Mouse (Mus musculus): ENCODE results near the gene Mei1.

Mei1 gene

DNA sequence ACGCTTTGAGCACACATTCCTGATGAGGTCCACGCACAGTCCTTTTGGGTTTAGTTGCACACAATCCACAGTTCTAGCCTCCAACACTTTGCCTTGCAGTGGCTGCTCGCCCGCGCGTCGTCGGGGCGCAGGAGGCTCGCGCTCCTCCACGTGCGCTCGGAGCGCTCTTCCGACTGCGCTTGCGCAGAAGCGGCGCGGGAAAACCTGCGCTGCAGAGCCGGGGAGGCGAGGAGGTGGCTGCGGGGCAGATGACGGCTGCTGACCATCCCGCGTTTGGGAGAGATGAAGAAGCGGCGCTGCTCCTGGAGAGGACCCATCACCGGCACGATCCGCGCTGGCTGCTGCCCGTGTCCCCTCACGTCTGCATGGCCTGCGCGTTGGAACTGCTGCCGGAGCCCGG lies at the start of gene Mei1:
Gene Mei1, plus strand, starts transcription at position 99 of the 400 bp plus-strand sequence.
- in situ Hi-C loops (cut with MboI; ENCODE audit: low pct_unique_long_range_greater_than_20kb in 1 of 2, low sequenced_read_pairs in 2 of 2, unreplicated experiment in 1 of 2), result loop anchor here (5.0 to 10.0 kb wide), 4 partner anchors 45 to 155 kb away; partner anchors contain the start of genes Shisa8 (in 1 of the 2) and Tnfrsf13c (in 1 of the 2)

DNA sequence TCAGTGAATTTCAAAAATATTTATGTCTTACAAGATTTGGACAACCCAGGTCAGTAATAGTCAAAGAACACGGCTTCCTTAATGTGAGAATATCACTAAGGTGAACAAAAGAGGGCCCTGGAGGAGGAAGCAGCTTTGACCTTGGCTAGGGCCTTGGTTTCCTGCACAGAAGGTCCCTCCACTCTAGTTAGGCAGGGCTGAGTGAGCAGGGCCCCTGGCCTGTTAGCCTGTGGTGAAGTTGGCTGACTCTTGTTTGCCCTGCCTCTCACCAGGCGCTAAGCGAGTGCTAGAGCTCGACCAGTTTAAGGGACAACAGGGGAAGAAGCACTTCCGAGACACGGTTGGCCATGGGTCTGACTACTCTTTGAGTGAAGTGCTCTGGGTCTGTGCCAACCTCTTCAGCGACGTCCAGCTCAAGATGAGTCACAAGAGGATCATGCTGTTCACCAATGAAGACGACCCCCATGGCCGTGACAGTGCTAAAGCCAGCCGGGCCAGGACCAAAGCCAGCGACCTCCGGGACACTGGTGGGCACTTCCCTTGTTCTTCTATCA lies 47.2 kb upstream of the Mei1 start:
- in situ Hi-C loops (cut with MboI; ENCODE audit: low pct_unique_long_range_greater_than_20kb in 1 of 2, low sequenced_read_pairs in 2 of 2, unreplicated experiment in 1 of 2), result no loop called here

DNA sequence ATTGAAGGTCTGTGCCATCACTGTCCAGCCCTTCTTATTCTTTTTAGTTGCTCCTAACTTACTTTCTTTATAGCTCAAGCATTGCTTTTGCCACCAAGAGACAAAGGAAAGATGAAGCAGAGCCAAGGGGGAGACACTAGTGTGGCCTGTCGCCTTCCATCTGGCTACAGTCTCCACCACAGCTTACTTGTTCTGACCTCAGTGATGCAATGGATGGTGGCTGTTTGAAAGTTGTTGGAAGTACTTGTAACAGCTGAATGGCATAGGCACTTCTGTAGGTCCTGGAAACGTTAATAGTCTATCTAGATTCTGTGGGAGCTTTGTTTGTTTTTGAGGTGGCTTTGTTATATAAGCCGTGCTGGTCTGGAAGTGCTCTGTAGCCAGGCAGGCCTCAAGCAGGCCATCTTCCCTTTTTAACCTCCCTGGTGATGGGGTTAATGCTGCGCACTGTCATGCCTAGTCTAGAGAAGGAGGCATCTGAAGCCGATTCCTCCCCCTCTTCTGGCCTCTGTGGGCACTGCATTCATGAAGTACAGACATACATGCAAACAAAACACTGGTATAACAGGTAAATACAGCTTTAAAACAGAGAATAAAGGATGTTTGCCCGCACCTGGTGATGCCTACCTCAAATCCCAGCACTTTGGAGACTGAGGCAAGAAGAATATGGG lies 45.7 kb upstream of the Mei1 start:
- in situ Hi-C loops (cut with MboI; ENCODE audit: low pct_unique_long_range_greater_than_20kb in 1 of 2, low sequenced_read_pairs in 2 of 2, unreplicated experiment in 1 of 2), result no loop called here

DNA sequence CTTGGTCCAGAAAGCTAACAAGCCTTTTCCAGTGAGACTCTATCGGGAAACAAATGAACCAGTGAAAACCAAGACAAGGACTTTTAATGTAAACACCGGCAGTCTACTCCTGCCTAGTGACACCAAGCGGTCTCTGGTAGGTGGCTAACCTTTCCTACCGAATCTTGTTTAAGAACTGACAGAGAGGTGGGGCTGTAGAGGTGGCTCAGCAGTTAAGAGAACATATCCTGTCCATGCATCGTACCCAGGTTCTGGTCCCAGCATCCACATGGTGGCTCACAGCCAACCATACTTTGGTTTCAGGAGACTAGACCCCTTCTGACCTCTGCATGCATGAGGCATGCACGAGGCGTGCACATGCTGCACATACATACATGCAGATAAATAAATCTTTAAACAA lies 42.5 kb upstream of the Mei1 start:
- in situ Hi-C loops (cut with MboI; ENCODE audit: low pct_unique_long_range_greater_than_20kb in 1 of 2, low sequenced_read_pairs in 2 of 2, unreplicated experiment in 1 of 2), result no loop called here

DNA sequence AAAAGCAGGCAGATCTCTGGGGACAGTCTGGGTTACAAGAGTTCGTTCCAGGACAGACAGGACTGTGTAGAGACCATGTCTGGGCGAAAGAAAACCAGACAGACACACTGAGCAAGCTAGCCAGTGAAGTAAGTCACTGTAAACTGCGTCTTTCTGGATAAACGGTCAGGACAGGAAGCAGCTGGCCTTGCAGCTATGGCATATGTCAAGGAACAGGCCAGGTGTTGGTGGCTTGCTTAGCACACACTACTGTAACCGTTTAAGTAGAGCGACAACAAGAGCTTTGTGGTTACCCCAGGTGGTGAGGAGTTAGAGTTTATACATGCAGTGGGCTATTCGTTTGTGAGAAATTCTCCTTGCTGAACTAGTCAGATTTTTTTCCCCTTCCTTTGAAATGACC lies 42.1 kb upstream of the Mei1 start:
- in situ Hi-C loops (cut with MboI; ENCODE audit: low pct_unique_long_range_greater_than_20kb in 1 of 2, low sequenced_read_pairs in 2 of 2, unreplicated experiment in 1 of 2), result no loop called here

DNA sequence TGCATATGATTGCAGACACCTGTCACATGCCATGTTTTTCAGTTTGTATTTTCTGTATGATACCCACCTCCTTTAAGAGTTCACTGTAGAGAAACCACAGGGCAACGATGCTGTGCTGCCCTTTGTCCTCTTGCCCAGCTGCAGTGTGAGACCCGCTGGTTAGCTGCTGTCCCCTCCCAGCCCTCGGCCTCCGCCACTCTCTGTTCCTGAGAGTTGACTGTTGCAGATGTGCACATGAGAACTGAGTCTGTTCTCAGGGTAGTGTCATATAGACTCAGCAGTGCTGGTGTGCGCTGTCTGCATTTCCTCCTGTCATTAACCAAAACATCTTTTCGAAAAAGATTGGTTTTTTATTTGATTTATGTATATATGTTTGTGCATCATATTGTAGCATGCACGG lies 37.4 kb upstream of the Mei1 start:
- in situ Hi-C loops (cut with MboI; ENCODE audit: low pct_unique_long_range_greater_than_20kb in 1 of 2, low sequenced_read_pairs in 2 of 2, unreplicated experiment in 1 of 2), result no loop called here

DNA sequence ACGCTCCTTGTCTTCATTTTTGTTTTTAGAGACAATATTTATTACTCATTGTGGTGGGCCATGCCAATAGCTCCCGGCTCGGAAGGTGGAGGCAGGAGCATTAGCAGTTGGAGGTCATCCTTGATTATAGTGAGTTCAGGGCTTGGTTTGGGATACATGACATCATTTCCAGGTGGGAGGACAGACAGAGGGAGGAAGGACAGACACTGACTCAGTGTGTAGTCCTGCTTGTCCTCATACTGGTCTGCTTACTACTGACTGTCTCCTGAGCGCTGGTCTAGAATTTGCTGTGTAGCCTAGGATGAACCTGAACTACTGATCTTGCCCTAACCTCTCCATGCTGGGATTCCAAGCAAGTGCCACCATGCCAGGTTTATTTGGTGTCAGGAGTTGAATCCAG lies 36.0 kb upstream of the Mei1 start, which contains the start of gene Desi1:
Gene Desi1, minus strand, starts transcription at position 101 of the 400 bp plus-strand sequence.
- in situ Hi-C loops (cut with MboI; ENCODE audit: low pct_unique_long_range_greater_than_20kb in 1 of 2, low sequenced_read_pairs in 2 of 2, unreplicated experiment in 1 of 2), result no loop called here

DNA sequence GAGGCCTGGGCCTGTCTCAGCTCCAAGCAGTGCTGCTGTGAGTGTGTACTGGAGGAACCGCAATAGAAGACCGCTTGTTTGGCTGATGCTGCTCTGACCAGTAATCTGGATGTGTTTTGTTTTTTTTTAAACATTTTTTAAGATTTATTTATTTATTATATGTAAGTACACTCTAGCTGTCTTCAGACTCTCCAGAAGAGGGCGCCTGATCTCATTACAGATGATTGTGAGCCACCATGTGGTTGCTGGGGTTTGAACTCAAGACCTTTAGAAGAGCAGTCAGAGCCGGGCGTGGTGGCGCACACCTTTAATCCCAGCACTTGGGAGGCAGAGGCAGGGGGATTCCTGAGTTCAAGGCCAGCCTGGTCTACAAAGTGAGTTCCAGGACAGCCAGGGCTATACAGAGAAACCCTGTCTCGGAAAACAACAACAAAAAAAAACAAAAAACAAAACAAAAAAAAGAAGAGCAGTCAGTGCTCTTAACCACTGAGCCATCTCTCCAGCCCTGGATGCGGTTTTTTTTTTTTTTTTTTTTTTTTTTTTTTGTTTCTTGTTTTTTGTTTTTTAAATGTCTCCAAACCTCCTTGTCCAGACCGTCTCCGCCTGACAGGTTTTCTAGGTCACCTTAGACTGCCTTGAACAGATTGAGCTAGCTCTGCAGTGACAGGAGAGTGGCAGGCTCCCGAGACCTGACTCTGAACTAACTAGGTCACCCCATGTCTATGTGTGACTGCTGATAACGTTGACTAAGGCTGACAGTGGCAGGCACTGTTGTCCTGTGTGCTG lies 33.7 kb upstream of the Mei1 start:
- in situ Hi-C loops (cut with MboI; ENCODE audit: low pct_unique_long_range_greater_than_20kb in 1 of 2, low sequenced_read_pairs in 2 of 2, unreplicated experiment in 1 of 2), result no loop called here

DNA sequence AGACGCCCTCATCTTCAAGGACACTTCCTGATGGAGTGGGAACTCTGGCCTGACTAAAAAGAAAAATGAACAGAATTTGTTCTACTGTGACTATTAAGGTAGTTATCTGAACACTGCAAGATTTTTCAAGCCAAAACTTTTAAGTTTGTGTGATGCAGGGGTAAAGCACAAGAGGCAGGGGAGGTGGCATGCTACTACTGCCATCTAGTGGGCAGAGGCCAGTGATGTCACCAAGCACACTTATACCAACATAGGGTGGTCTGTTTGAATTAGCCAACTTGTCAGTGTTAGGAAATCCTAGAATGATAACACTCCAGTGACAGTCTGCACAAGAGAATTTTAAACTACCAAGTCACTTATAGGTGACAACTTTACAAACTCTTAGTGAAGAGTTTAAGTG lies 29.1 kb upstream of the Mei1 start:
- in situ Hi-C loops (cut with MboI; ENCODE audit: low pct_unique_long_range_greater_than_20kb in 1 of 2, low sequenced_read_pairs in 2 of 2, unreplicated experiment in 1 of 2), result no loop called here

DNA sequence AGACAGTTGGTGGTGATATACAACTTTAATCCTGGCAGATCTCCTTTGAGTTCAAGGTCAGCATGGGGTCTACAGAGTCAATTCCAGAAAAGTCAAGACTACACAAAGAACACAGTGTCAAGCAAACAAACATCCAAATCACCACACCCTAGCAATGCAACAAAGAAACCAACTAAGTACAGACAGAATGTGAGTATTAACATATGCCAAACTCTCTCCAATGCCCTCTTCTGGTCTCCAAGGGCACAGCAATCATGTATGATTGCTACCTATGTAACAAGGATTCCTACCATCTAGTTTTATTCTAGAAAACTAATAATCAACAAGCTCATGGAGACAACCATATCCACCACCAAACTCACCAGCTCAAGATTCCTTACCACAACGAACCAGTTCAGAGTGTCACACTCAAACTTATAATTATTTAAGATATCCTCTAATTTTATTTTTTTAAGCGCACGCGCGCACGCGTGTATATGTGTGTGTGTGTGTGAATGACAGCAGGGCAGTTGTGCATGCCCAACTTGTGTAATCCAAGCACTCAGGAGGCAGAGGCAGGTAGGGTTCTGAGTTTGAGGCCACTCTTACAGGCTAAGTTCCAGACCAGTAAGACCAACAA lies 25.5 kb upstream of the Mei1 start:
- in situ Hi-C loops (cut with MboI; ENCODE audit: low pct_unique_long_range_greater_than_20kb in 1 of 2, low sequenced_read_pairs in 2 of 2, unreplicated experiment in 1 of 2), result no loop called here

DNA sequence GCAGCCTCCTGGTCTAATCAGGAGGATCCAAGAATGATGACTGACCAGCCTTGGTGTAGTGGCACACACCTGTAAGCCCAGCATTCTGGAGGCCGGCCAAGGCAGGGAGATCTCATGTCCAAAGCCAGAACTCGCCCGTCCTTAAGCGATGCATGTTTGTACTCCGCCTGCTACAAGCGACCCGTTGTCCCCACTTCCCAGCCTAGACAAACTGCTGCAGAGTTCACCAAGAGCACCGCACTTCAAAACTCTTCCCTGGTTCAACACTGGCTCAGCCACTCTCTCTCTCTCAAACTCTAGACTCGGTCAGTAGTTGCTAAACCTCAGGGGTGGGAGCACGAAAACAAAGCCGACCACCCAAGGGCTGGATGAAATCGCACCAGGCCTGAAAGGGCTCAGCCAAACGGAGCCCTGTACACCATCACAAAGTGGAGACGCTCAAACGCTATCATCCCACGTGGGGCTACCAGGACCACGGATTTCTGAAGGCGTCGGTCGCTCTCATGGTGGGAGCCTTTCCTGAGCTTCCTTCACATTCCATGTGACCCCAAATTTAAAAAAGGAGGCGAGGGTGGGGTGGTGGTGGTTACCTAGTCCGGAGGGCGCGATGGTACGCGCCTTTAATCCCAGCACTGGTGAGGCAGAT lies 23.4 kb upstream of the Mei1 start:
- in situ Hi-C loops (cut with MboI; ENCODE audit: low pct_unique_long_range_greater_than_20kb in 1 of 2, low sequenced_read_pairs in 2 of 2, unreplicated experiment in 1 of 2), result no loop called here

DNA sequence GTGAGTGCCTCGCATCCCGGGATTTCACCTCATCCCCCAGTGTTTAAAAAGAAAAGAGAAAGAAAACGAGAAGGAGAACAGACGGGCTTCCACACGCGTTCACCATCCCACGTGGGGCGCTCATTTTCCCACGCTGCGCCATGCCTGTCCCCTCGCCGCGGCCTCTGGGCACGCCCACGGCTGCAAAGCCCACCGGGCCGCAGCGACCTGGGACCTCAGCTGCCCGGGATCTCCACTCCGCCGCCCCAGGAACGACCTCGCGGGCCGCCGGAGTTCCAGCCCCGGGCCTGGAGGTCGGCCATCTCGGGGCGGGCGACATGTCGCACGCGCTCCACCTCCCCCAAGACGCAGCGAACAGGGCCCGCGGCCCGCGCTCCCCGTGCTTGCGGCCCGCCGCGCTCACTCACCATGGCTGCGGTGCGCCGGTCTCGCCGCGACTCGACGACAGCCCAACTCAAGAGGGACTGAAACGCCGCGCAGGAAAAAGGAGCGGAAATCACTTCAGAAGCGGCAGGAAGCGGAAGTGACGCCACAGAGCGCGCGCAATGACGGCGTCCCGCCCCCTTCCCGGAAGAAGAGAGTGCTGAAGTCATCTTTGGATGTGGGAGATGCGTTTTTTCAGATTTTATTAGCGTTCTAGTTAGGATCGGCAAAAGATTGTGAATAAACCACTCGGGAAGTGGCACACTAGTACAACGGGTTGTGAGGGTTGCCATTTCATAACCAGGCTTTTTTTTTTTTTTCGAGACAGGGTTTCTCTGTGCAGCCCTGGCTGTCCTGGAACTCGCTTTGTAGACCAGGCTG lies 22.5 kb upstream of the Mei1 start, which contains the start of gene Snu13:
Gene Snu13, minus strand, starts transcription at position 519 of the 804 bp plus-strand sequence.
- in situ Hi-C loops (cut with MboI; ENCODE audit: low pct_unique_long_range_greater_than_20kb in 1 of 2, low sequenced_read_pairs in 2 of 2, unreplicated experiment in 1 of 2), result no loop called here

DNA sequence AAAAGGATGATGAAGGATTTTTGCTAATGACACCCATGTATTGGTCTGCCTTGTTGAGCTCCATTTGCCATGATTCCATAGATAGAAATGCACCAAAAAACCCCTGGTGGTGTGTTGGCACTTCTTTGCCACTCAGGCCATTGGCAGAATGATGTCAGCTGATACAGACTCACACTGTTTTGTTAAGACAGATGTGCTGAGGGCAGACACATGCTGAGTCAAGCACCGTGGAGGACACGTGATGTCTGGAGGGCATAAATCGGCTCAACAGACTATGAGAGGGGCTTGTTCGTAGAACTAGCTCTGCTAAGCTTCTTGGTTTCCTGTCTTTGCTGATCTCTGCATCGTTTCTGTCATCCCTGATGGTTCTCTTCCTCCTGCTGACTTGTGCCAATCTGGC lies 17.3 kb upstream of the Mei1 start:
- in situ Hi-C loops (cut with MboI; ENCODE audit: low pct_unique_long_range_greater_than_20kb in 1 of 2, low sequenced_read_pairs in 2 of 2, unreplicated experiment in 1 of 2), result no loop called here

DNA sequence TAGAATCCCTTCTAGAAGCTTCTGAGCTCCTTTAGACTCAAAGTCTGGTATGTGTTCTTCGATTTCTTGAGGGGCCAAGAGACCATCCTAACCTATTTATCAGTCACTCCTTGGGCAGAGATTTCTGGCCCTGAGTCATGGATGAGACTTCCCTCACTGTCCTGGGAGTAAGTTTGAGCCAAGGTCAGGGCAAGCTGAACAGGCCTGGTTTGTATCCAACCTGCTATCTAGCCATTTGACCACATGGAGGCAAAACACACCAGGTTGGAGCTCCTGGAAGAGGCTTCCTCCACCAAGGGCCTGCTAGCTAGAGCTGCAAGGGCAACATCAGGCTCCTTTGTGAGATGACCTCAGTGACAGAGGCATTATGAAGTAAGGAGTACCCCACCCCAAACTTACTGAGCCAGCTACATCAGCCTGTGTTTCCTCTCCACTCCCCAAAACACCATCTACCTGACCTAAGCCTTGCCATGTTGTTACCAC lies 11.0 kb upstream of the Mei1 start, which contains the start of gene 4930407I10Rik:
Gene 4930407I10Rik, plus strand, starts transcription at position 433 of the 483 bp plus-strand sequence.
- in situ Hi-C loops (cut with MboI; ENCODE audit: low pct_unique_long_range_greater_than_20kb in 1 of 2, low sequenced_read_pairs in 2 of 2, unreplicated experiment in 1 of 2), result no loop called here

DNA sequence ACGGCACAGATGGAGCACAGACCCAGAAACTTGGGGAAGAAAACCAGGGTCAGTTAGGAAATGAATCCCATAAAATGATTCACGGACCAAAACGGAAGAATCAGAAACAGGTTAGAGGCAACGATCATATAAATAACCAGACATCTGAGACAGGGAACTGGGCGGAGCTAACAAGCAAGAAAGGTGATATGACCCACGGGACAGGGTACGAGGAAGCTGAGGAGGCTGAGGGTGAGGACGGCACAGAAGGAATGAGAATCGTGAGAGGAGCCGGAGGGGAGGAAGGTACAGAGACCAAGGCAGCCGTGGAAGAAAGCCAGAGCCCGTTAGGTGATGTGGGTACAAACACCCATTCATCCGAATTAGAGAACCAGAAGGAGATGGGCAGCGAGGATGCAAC lies 5.9 kb upstream of the Mei1 start:
- in situ Hi-C loops (cut with MboI; ENCODE audit: low pct_unique_long_range_greater_than_20kb in 1 of 2, low sequenced_read_pairs in 2 of 2, unreplicated experiment in 1 of 2), result loop anchor here (10.0 kb wide), 3 partner anchors 51 to 161 kb away; partner anchors contain the start of genes Shisa8 (in 1 of the 2) and Tnfrsf13c (in 1 of the 2)

DNA sequence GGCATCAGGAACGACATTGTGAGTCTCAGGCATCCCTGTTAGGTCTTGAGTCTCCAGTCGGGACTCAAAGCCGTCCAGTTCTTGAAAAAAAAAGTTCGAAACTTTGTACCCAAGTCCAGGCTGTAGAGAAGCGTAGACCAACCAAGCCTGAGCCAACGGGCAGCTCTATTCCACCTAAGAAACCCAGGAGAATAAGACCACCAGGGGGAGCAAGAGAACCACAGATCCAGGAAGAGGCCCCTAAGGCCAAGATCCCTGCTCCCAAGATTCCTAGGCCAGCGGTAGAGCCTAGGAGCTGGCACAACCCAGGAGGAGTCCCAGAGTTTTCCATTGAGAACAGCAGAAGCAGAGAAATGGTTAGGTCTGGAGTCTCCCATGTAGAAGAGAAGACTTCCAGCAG lies 4.3 kb upstream of the Mei1 start:
- in situ Hi-C loops (cut with MboI; ENCODE audit: low pct_unique_long_range_greater_than_20kb in 1 of 2, low sequenced_read_pairs in 2 of 2, unreplicated experiment in 1 of 2), result loop anchor here (5.0 to 10.0 kb wide), 4 partner anchors 49 to 159 kb away; partner anchors contain the start of genes Shisa8 (in 1 of the 2) and Tnfrsf13c (in 1 of the 2)

DNA sequence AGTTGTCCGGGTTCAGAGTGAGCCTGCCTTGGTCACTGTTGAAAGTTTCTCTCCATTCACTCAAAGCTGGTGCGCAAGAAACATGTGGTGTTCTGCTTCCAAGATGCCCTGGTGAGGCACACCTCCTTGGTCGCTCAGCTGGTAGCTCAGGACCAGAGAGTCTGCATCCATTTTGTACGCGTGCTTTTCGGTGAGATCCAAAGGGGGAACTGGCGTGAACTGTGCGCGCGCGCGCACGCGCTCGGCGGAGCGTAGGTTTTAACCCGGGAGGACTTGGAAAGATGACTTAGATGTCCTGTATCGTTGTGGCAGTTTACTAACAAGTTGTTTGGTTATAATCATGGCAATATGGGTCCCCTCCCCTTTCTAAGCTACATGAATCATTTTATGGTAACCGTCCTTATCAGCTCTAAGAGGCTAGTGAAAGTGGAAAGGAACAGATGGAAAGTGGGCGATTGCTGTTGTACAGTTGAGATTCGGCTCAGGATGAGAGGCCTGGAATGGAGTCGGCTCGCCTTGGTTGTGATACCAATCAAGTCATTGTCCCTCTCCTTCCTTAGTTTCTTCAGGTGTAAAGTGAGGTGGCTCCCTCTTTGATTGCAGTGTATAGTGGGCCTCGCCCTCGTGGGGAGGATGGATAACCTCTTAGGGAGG lies 2.1 kb downstream of the Mei1 start:
- in situ Hi-C loops (cut with MboI; ENCODE audit: low pct_unique_long_range_greater_than_20kb in 1 of 2, low sequenced_read_pairs in 2 of 2, unreplicated experiment in 1 of 2), result no loop called here

All from mouse embryonic stem cell (cell line).